8 mouse cellular contexts compared by ENCODE assay signal in the genomic region with DNA sequence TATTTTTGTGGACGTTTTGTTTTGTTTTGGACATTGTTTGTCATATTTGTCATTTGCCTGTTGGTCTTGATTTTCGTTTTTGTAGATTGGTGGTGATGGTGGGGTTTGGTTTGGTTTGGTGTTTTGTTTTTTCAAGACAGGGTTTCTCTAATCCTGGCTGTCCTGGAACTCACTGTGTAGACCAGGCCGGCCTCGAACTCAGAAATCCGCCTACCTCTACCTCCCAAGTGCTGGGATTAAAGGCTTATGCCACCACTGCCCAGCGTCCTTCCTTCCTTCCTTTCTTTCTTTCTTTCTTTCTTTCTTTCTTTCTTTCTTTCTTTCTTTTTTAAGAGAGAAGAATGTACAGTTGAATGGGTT. TPM values are rescaled to one million over a fixed set of nuclear protein-coding genes. Genes with fewer than 3 reads are reported as not detected.
DNase-seq lines count a peak whose midpoint lies in the region; ATAC-seq and TF ChIP-seq lines count a peak whose summit lies in the region.
"Not testable (repeated sequence)": the region's sequence is repeated elsewhere in the genome, so short reads cannot be mapped to it uniquely, and the experiment has no call there.

No protein-coding gene starts in this region.

- peak overlapping the region; percentile 98 for H3K4me3 ChIP-seq in E14TG2a.4 (replicated peaks; ENCODE audit: low read length)
- H3K4me3 ChIP-seq in embryonic facial prominence, embryonic 12.5 days, result peak overlapping the region; percentile 83
- H3K4me3 ChIP-seq in hindbrain, embryonic 13.5 days, result peak overlapping the region; percentile 88
- H3K4me3 ChIP-seq in kidney, postnatal 0 days (replicated peaks; ENCODE audit: low read depth, low read length), result peak overlapping the region; percentile 84
- peak overlapping the region; percentile 66 to 83 for H3K4me3 ChIP-seq in liver, embryonic 14.5 days (ENCODE audit: insufficient read depth in 1 of 2, low read depth in 2 of 2, low read length in 2 of 2)
- peak overlapping the region; percentile 92 for H3K4me3 ChIP-seq in midbrain, embryonic 12.5 days
- peak overlapping the region; percentile 98; the same call in 1 of the 2 replicates for H3K4me3 ChIP-seq in spleen, adult 2 months (ENCODE audit: extremely low read depth, insufficient read depth, insufficient read length)

- H3K9ac ChIP-seq in embryonic facial prominence, embryonic 12.5 days, result peak overlapping the region; percentile 67; the same call in 1 of the 2 replicates
- peak overlapping the region; percentile 73 for H3K9ac ChIP-seq in hindbrain, embryonic 13.5 days
- H3K9ac ChIP-seq in kidney, postnatal 0 days (ENCODE audit: low read depth, low read length), result peak overlapping the region; percentile 39; the same call in 1 of the 2 replicates
- peak overlapping the region; percentile 53 for H3K9ac ChIP-seq in liver, embryonic 14.5 days (replicated peaks)
- H3K9ac ChIP-seq in midbrain, embryonic 12.5 days (replicated peaks), result peak overlapping the region; percentile 51; the same call in 1 of the 2 replicates

- not testable (repeated sequence) for H3K9me3 ChIP-seq in E14TG2a.4 (ENCODE audit: low read length); embryonic facial prominence, embryonic 12.5 days; hindbrain, embryonic 13.5 days; kidney, postnatal 0 days (replicated peaks; ENCODE audit: low read length); liver, embryonic 14.5 days (ENCODE audit: control insufficient read depth, low read length); midbrain, embryonic 12.5 days

- not testable (repeated sequence) for ATAC-seq in embryonic facial prominence, embryonic 12.5 days (ENCODE audit: insufficient number of reproducible peaks, insufficient read depth, low FRiP score, low TSS enrichment); liver, embryonic 14.5 days (ENCODE audit: insufficient read depth)
- peak; percentile 38; the same call in 1 of the 2 replicates for ATAC-seq in frontal cortex, adult (ENCODE audit: low TSS enrichment)
- peak; percentile 76 for ATAC-seq in hindbrain, embryonic 13.5 days (ENCODE audit: low FRiP score)
- ATAC-seq in kidney, postnatal 0 days (replicated peaks; ENCODE audit: low FRiP score, low read depth), result peak; percentile 50; the same call in 1 of the 2 replicates
- peak; percentile 78 for ATAC-seq in midbrain, embryonic 12.5 days (ENCODE audit: low FRiP score, low read depth)

- 4% methylated on average over 6 of the region's 6 CpGs for WGBS in embryonic facial prominence, embryonic 12.5 days
- 2% methylated on average over 6 of the region's 6 CpGs for WGBS in hindbrain, embryonic 13.5 days
- 4% methylated on average over 6 of the region's 6 CpGs for WGBS in kidney, postnatal 0 days
- 4% methylated on average over 6 of the region's 6 CpGs for WGBS in liver, embryonic 14.5 days (ENCODE audit: insufficient replicate concordance)
- 4% methylated on average over 6 of the region's 6 CpGs for WGBS in midbrain, embryonic 12.5 days
- 3% methylated on average over 6 of the region's 6 CpGs for WGBS in spleen, adult 2 months

- H3K4me2 ChIP-seq in embryonic facial prominence, embryonic 12.5 days (replicated peaks), result peak overlapping the region; percentile 59
- peak overlapping the region; percentile 84 for H3K4me2 ChIP-seq in hindbrain, embryonic 13.5 days
- H3K4me2 ChIP-seq in kidney, postnatal 0 days (ENCODE audit: low read length), result peak overlapping the region; percentile 77
- H3K4me2 ChIP-seq in liver, embryonic 14.5 days (ENCODE audit: low read depth), result peak overlapping the region; percentile 77
- peak overlapping the region; percentile 77 for H3K4me2 ChIP-seq in midbrain, embryonic 12.5 days (replicated peaks)

- not testable (repeated sequence) for TF ChIP-seq POLR2A in spleen, adult 2 months (IDR thresholded peaks at IDR 0.05; ENCODE audit: low read depth, low read length)

- not testable (repeated sequence) for TF ChIP-seq CTCF in E14TG2a.4 (conservative IDR thresholded peaks at IDR 0.05; ENCODE audit: low read length); kidney, postnatal 0 days (IDR thresholded peaks at IDR 0.05; ENCODE audit: low read depth); liver, embryonic 14.5 days (IDR thresholded peaks at IDR 0.05; ENCODE audit: low read depth); spleen, adult 2 months (IDR thresholded peaks at IDR 0.05; ENCODE audit: extremely low read depth, insufficient read depth, insufficient read length, insufficient replicate concordance)

- TF ChIP-seq EP300 in liver, embryonic 14.5 days (IDR thresholded peaks at IDR 0.05; ENCODE audit: low read depth), result not testable (repeated sequence)

- H3K4me1 ChIP-seq in E14TG2a.4 (replicated peaks; ENCODE audit: low read depth, low read length), result peaks cover 18% of the 10 kb centered on the region
- not testable (repeated sequence) for H3K4me1 ChIP-seq in embryonic facial prominence, embryonic 12.5 days; kidney, postnatal 0 days (replicated peaks; ENCODE audit: insufficient read depth, low read length); liver, embryonic 14.5 days (replicated peaks; ENCODE audit: control insufficient read depth in 2 of 2, insufficient read depth in 2 of 2, low read length in 1 of 2); midbrain, embryonic 12.5 days; spleen, adult 2 months (ENCODE audit: control insufficient read depth, insufficient read depth, insufficient read length)
- H3K4me1 ChIP-seq in hindbrain, embryonic 13.5 days (replicated peaks), result peaks cover 11% of the 10 kb centered on the region

- peaks cover 35% of the 10 kb centered on the region for H3K36me3 ChIP-seq in E14TG2a.4 (ENCODE audit: insufficient read depth, low read length)
- H3K36me3 ChIP-seq in embryonic facial prominence, embryonic 12.5 days; kidney, postnatal 0 days (ENCODE audit: insufficient read depth, low read length); liver, embryonic 14.5 days (replicated peaks; ENCODE audit: control insufficient read depth, insufficient read depth, low read depth); midbrain, embryonic 12.5 days; spleen, adult 2 months (ENCODE audit: control insufficient read depth, insufficient read depth, low read length): not testable (repeated sequence)
- H3K36me3 ChIP-seq in hindbrain, embryonic 13.5 days, result peaks cover 20% of the 10 kb centered on the region

- not testable (repeated sequence) for DNase-seq in kidney, postnatal 0 days (ENCODE audit: low spot score); liver, embryonic 14.5 days (ENCODE audit: low read depth in 3 of 3, low spot score in 3 of 3); spleen, adult 2 months (ENCODE audit: low read depth in 1 of 2, low spot score in 2 of 2)

- H3K27ac ChIP-seq in embryonic facial prominence, embryonic 12.5 days; hindbrain, embryonic 13.5 days; liver, embryonic 14.5 days; midbrain, embryonic 12.5 days (replicated peaks); spleen, adult 2 months (ENCODE audit: insufficient read depth, low read length): not testable (repeated sequence)
- H3K27ac ChIP-seq in kidney, postnatal 0 days, result 0 out of 2 replicates have a peak overlapping the region, but pooled peaks have one; percentile 15

- H3K27me3 ChIP-seq in E14TG2a.4 (ENCODE audit: insufficient read depth, low read length); embryonic facial prominence, embryonic 12.5 days; hindbrain, embryonic 13.5 days; kidney, postnatal 0 days (ENCODE audit: insufficient read depth, low read length); liver, embryonic 14.5 days (ENCODE audit: control insufficient read depth, insufficient read depth, low read length); midbrain, embryonic 12.5 days; spleen, adult 2 months (ENCODE audit: control insufficient read depth, insufficient read depth, low read length): not testable (repeated sequence)

RNA-seq across cellular contexts. Expression of gene Utp20, which starts 0.3 kb away (rescaled TPM):
- polyA plus RNA-seq in embryonic facial prominence, embryonic 12.5 days (2016; fragmentation: Nextera tagmentation; extraction: Ambion mirVana), result 24.0 and 25.0 TPM in 2 replicates
- polyA plus RNA-seq in hindbrain, embryonic 13.5 days (2015; fragmentation: Nextera tagmentation; extraction: Ambion mirVana), result 8.7 and 11.4 TPM in 2 replicates
- polyA plus RNA-seq in kidney, postnatal 0 days (2015; fragmentation: Nextera tagmentation; extraction: Ambion mirVana), result 12.4 and 14.7 TPM in 2 replicates
- polyA plus RNA-seq in liver, embryonic 14.5 days (2012; rRNA removed), result 3.6 and 6.7 TPM in 2 replicates
- 6.6 and 8.1 TPM in 2 replicates for polyA plus RNA-seq in liver, embryonic 14.5 days (2014; fragmentation: Nextera tagmentation; extraction: Ambion mirVana)
- 18.7 and 19.7 TPM in 2 replicates for polyA plus RNA-seq in midbrain, embryonic 12.5 days (2016; fragmentation: Nextera tagmentation; extraction: Ambion mirVana)
- polyA plus RNA-seq in spleen, adult 2 months (2012; rRNA removed), result 4.0 and 4.2 TPM in 2 replicates

RNA-seq across cellular contexts. Expression of gene Slc5a8, which starts 58.9 kb away (rescaled TPM):
- polyA plus RNA-seq in embryonic facial prominence, embryonic 12.5 days (2016; fragmentation: Nextera tagmentation; extraction: Ambion mirVana), result 0.08 and 0.09 TPM in 2 replicates
- 0.05 and 0.09 TPM in 2 replicates for polyA plus RNA-seq in hindbrain, embryonic 13.5 days (2015; fragmentation: Nextera tagmentation; extraction: Ambion mirVana)
- 39.2 and 43.2 TPM in 2 replicates for polyA plus RNA-seq in kidney, postnatal 0 days (2015; fragmentation: Nextera tagmentation; extraction: Ambion mirVana)
- 0.01 and 0.03 TPM in 2 replicates for polyA plus RNA-seq in liver, embryonic 14.5 days (2012; rRNA removed)
- 0.04 TPM in 1 of 2 replicates, not detected in the other for polyA plus RNA-seq in liver, embryonic 14.5 days (2014; fragmentation: Nextera tagmentation; extraction: Ambion mirVana)
- polyA plus RNA-seq in midbrain, embryonic 12.5 days (2016; fragmentation: Nextera tagmentation; extraction: Ambion mirVana), result 0.06 and 0.07 TPM in 2 replicates
- not detected in 2 replicates for polyA plus RNA-seq in spleen, adult 2 months (2012; rRNA removed)

Comparison
In these comparisons a context has a peak if more than half of its experiments do, and no peak if none do; other contexts are left out.
1. RNA of gene Slc5a8, which starts 58.9 kb away (polyA plus RNA-seq): 39.2 to 43.2 TPM in kidney, postnatal 0 days; 0.05 to 0.09 TPM in hindbrain, embryonic 13.5 days, 0.08 to 0.09 TPM in embryonic facial prominence, embryonic 12.5 days, 0.06 to 0.07 TPM in midbrain, embryonic 12.5 days, 0.01 to 0.04 TPM in liver, embryonic 14.5 days and not detected in spleen, adult 2 months; every median in the first group is over 10 times any median in the second.
2. Peak in every context shown above with its lines, with median percentiles within 50 percentile points of each other: H3K4me3 ChIP-seq, H3K4me2 ChIP-seq and H3K9ac ChIP-seq.